Mouse (Mus musculus) bone marrow macrophage, adult 2 months (primary cell): ENCODE results near the gene Obsl1.

ENCODE experiments used
- CTCF ChIP-seq: IDR thresholded peaks from 2 replicates; pipeline ENCODE4 v1.5.1; 2012; ENCODE audit warnings: low read depth, mild to moderate bottlenecking, low read length, moderate library complexity
- POLR2A ChIP-seq: IDR thresholded peaks from 2 replicates; pipeline ENCODE4 v1.6.1; 2012; ENCODE audit warnings: mild to moderate bottlenecking, low read depth, low read length, borderline replicate concordance

- TF ChIP-seq CTCF = peak; percentile 91
- no peak for TF ChIP-seq POLR2A
Observed at GRCm38 (mm10) chr1:75467215-75467927, 38.9 kb downstream of the Obsl1 start.
